Mouse (Mus musculus): ENCODE measurements around the gene Apon.
"Not testable (repeated sequence)": the region's sequence is repeated elsewhere in the genome, so short reads cannot be mapped to it uniquely, and the experiment has no call there.

Apon gene

DNA sequence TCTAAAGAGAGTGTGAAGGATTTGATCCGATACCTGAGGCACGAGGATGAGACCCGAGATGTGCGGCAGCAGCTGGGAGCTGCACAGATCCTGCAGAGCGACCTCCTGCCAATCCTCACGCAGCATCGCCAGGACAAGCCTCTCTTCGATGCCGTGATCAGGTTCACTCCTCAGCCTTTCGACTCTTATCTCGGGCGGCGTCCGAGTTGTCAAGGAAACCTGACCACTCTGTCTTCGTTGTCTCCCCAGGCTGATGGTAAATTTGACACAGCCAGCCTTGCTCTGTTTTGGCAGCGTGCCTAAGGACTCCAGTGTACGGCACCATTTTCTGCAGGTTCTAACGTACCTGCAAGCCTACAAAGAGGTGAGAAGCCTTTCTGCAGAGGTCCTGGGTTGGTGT, 13.8 kb upstream of the Apon start:
- TF ChIP-seq NANOG (IDR thresholded peaks at IDR 0.05; ENCODE audit: borderline replicate concordance, low read length) (no peak), CTCF (conservative IDR thresholded peaks at IDR 0.05; ENCODE audit: low read length) (no peak), POU5F1 (IDR thresholded peaks at IDR 0.05; ENCODE audit: borderline replicate concordance, low read length) (no peak)
- Histone ChIP-seq H3K4me1 (replicated peaks; ENCODE audit: low read depth, low read length) (peaks cover 71% of the 10 kb centered on the region), H3K27me3 (ENCODE audit: insufficient read depth, low read length) (no peaks in the 10 kb centered on the region), H3K9me3 (ENCODE audit: low read length) (no peaks in the 10 kb centered on the region), H3K4me3 (replicated peaks; ENCODE audit: low read length) (no peak overlapping the region), H3K36me3 (ENCODE audit: insufficient read depth, low read length) (peaks cover 77% of the 10 kb centered on the region)

DNA sequence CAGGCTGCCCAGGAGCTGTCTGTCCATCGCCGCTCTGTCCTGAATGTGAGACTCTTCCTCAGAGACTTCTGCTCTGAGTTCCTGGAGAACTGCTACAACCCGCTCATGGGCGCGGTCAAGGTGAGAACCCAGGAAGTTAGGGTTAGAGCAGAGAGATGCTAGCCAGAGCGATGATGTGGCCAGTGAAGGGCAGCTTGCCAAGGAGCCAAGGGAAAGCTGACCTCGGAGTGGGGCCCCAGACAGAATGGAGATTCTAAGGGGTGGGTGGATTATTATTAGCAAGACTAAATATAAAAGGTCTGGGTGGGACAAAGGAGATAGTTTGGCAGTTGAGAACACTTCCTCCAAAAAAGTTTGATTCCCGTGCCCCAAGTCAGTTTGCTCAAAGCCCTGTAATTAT, 10.6 kb upstream of the Apon start:
- Histone ChIP-seq H3K4me1 (replicated peaks; ENCODE audit: low read depth, low read length) (peaks cover 81% of the 10 kb centered on the region), H3K27me3 (ENCODE audit: insufficient read depth, low read length) (no peaks in the 10 kb centered on the region), H3K4me3 (replicated peaks; ENCODE audit: low read length) (no peak overlapping the region), H3K9me3 (ENCODE audit: low read length) (no peaks in the 10 kb centered on the region), H3K36me3 (ENCODE audit: insufficient read depth, low read length) (peaks cover 94% of the 10 kb centered on the region)
- TF ChIP-seq POU5F1 (IDR thresholded peaks at IDR 0.05; ENCODE audit: borderline replicate concordance, low read length) (no peak), CTCF (conservative IDR thresholded peaks at IDR 0.05; ENCODE audit: low read length) (no peak), NANOG (IDR thresholded peaks at IDR 0.05; ENCODE audit: borderline replicate concordance, low read length) (no peak)

DNA sequence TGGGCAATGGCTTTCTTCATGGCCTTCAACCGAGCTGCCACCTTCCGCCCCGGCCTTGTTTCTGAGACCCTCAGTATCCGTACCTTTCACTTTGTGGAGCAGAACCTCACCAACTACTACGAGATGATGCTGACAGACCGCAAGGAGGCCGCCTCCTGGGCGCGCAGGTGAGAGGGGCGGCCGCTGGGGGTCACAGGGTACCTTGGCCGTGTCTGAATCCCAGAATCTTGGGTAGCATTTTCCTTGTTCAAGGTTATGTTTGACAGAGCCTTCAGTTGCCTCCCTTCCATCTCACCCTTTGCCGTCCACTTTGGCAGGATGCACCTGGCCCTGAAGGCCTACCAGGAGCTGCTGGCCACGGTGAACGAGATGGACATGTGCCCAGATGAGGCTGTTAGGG, 9.8 kb upstream of the Apon start:
- TF ChIP-seq CTCF (conservative IDR thresholded peaks at IDR 0.05; ENCODE audit: low read length) (no peak; the same call in 1 of the 2 replicates), NANOG (IDR thresholded peaks at IDR 0.05; ENCODE audit: borderline replicate concordance, low read length) (no peak), POU5F1 (IDR thresholded peaks at IDR 0.05; ENCODE audit: borderline replicate concordance, low read length) (no peak)
- H3K36me3 ChIP-seq (ENCODE audit: insufficient read depth, low read length), result peaks cover 100% of the 10 kb centered on the region
- no peak overlapping the region for H3K4me3 ChIP-seq (replicated peaks; ENCODE audit: low read length)
- no peaks in the 10 kb centered on the region for H3K27me3 ChIP-seq (ENCODE audit: insufficient read depth, low read length)
- H3K4me1 ChIP-seq (replicated peaks; ENCODE audit: low read depth, low read length), result peaks cover 83% of the 10 kb centered on the region
- H3K9me3 ChIP-seq (ENCODE audit: low read length), result no peaks in the 10 kb centered on the region

DNA sequence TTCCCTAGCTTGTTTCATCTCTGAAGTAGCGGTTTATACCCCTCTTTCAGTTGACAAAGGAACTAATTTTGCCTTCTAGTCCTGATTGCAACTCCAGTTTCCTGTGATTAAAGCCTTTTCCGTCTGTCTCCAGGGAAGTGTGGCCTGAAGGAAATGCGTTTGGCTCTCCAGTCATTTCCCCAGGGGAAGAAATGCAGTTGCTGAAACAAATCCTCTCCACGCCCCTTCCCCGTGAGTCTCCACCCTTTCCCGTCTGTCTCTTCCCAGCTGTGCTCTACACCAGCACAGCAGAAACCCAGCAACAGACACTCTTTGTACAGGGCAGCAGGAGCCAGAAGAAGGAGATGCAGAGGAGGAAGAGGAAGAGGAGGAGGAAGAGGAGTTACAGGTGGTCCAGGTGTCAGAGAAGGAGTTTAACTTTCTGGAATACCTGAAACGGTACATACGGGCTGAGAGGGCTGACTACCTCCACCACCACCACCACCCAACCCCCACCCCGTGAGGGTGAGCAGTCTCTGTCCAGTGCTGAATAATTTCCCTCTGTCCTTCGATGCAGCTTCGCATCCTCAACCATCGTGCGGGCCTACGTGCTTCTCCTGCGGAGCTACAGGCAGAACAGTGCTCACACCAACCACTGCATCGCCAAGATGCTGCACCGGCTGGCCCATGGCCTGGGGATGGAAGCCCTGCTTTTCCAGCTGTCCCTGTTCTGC, 6.7 kb upstream of the Apon start:
- H3K4me3 ChIP-seq (replicated peaks; ENCODE audit: low read length), result peak overlapping the region; percentile 69
- H3K4me1 ChIP-seq (replicated peaks; ENCODE audit: low read depth, low read length), result peaks cover 79% of the 10 kb centered on the region
- no peaks in the 10 kb centered on the region for H3K9me3 ChIP-seq (ENCODE audit: low read length)
- TF ChIP-seq POU5F1 (IDR thresholded peaks at IDR 0.05; ENCODE audit: borderline replicate concordance, low read length) (no peak), CTCF (conservative IDR thresholded peaks at IDR 0.05; ENCODE audit: low read length) (no peak), NANOG (IDR thresholded peaks at IDR 0.05; ENCODE audit: borderline replicate concordance, low read length) (no peak)
- H3K36me3 ChIP-seq (ENCODE audit: insufficient read depth, low read length), result peaks cover 100% of the 10 kb centered on the region
- no peaks in the 10 kb centered on the region for H3K27me3 ChIP-seq (ENCODE audit: insufficient read depth, low read length)

DNA sequence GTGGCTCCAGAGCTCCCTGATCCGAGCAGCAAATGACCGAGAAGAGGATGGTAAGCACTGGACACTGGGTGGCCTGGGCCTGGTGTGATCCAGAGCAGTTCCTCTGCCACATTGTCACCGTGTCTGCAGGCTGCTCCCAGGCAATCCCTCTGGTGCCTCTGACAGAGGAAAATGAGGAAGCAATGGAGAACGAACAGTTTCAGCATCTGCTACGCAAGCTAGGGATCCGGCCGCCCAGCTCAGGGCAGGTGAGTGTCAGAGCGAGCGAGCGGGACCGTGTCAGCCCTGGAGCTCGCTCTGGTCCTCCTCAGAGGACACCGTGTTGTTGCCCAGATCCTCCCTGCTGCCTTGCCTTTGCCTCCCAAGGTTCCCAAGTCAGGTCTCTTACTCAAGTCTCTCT, 3.3 kb upstream of the Apon start:
- Histone ChIP-seq H3K4me1 (replicated peaks; ENCODE audit: low read depth, low read length) (peaks cover 69% of the 10 kb centered on the region), H3K9me3 (ENCODE audit: low read length) (no peaks in the 10 kb centered on the region), H3K36me3 (ENCODE audit: insufficient read depth, low read length) (peaks cover 79% of the 10 kb centered on the region)

DNA sequence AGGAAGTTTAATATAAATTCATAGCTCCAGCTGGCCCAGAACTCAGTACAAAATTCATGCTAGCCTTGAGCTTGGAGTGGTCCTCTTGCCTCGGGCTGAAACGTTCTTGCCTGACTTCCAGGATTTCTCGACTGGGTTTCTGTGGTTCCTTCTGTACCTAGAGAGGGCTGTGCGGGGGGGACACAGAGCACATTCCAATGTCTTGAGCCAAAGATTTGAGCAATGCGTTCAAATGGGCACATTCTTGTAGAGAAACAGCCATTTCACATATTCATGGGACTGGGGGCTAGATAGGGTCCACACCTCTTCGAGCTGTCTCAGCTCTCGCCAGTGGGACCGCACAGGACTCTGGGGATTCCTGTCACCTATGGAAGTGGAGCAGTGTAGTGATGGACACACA, 2.0 kb downstream of the Apon start:
- Histone ChIP-seq H3K9me3 (ENCODE audit: low read length) (no peaks in the 10 kb centered on the region), H3K4me3 (replicated peaks; ENCODE audit: low read length) (no peak overlapping the region), H3K27me3 (ENCODE audit: insufficient read depth, low read length) (no peaks in the 10 kb centered on the region), H3K4me1 (replicated peaks; ENCODE audit: low read depth, low read length) (peaks cover 17% of the 10 kb centered on the region), H3K36me3 (ENCODE audit: insufficient read depth, low read length) (peaks cover 25% of the 10 kb centered on the region)
- TF ChIP-seq POU5F1 (IDR thresholded peaks at IDR 0.05; ENCODE audit: borderline replicate concordance, low read length), result no peak
- no peak for TF ChIP-seq NANOG (IDR thresholded peaks at IDR 0.05; ENCODE audit: borderline replicate concordance, low read length)
- TF ChIP-seq CTCF (conservative IDR thresholded peaks at IDR 0.05; ENCODE audit: low read length), result no peak

More for the DNA sequence above, 3.3 kb upstream of the Apon start:
- TF ChIP-seq POU5F1 (IDR thresholded peaks at IDR 0.05; ENCODE audit: borderline replicate concordance, low read length) (no peak), CTCF (conservative IDR thresholded peaks at IDR 0.05; ENCODE audit: low read length) (no peak), NANOG (IDR thresholded peaks at IDR 0.05; ENCODE audit: borderline replicate concordance, low read length) (no peak)
- H3K4me3 ChIP-seq (replicated peaks; ENCODE audit: low read length), result no peak overlapping the region
- H3K27me3 ChIP-seq (ENCODE audit: insufficient read depth, low read length), result no peaks in the 10 kb centered on the region

DNA sequence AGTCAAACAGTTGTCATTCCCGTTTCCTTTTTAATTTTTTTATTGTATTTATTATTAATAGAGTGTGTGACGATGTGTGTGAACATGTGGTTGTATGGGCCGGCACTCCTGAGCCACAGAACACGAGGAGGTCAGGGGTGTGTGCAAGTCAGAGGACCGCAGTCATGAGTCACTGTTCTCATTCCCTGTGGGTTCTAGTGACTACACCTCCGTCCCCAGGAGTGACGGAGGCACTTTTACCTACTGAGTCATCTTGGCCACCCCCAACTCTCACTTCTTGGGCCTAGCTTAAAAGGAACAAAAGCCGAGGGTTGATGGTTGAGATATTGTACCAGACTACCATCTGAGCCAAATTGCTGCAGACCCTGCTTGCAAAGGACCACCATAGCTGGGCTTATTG, 2.4 kb downstream of the Apon start:
- no peak overlapping the region for H3K4me3 ChIP-seq (replicated peaks; ENCODE audit: low read length)
- TF ChIP-seq NANOG (IDR thresholded peaks at IDR 0.05; ENCODE audit: borderline replicate concordance, low read length) (no peak), CTCF (conservative IDR thresholded peaks at IDR 0.05; ENCODE audit: low read length) (no peak), POU5F1 (IDR thresholded peaks at IDR 0.05; ENCODE audit: borderline replicate concordance, low read length) (no peak)
- no peaks in the 10 kb centered on the region for H3K9me3 ChIP-seq (ENCODE audit: low read length)
- peaks cover 14% of the 10 kb centered on the region for H3K4me1 ChIP-seq (replicated peaks; ENCODE audit: low read depth, low read length)
- no peaks in the 10 kb centered on the region for H3K27me3 ChIP-seq (ENCODE audit: insufficient read depth, low read length)
- H3K36me3 ChIP-seq (ENCODE audit: insufficient read depth, low read length), result peaks cover 21% of the 10 kb centered on the region

DNA sequence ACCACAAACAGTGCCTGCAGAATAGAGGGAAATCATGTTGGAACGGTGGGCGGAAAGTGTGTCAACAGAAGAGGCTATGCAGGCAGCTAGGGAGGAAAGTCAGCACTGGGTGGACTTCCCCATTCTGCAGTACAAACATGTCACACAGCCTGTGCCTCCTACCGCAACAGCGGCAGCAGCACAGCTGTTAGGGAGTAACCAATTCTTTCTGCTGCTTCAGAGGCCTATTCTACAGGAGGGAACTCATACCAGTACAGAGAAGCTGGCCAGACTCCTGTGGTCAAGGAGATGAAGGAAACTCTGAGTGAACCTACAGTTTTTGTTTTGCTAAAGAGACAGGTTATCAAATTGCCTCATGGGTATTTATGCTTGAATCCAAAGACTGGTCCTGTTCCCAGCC, 5.1 kb downstream of the Apon start:
- H3K9me3 ChIP-seq (ENCODE audit: low read length), result no peaks in the 10 kb centered on the region
- no peak overlapping the region for H3K4me3 ChIP-seq (replicated peaks; ENCODE audit: low read length)
- peaks cover 31% of the 10 kb centered on the region for H3K4me1 ChIP-seq (replicated peaks; ENCODE audit: low read depth, low read length)
- TF ChIP-seq POU5F1 (IDR thresholded peaks at IDR 0.05; ENCODE audit: borderline replicate concordance, low read length), result no peak
- no peak for TF ChIP-seq CTCF (conservative IDR thresholded peaks at IDR 0.05; ENCODE audit: low read length)
- no peak for TF ChIP-seq NANOG (IDR thresholded peaks at IDR 0.05; ENCODE audit: borderline replicate concordance, low read length)
- no peaks in the 10 kb centered on the region for H3K27me3 ChIP-seq (ENCODE audit: insufficient read depth, low read length)
- H3K36me3 ChIP-seq (ENCODE audit: insufficient read depth, low read length), result no peaks in the 10 kb centered on the region

DNA sequence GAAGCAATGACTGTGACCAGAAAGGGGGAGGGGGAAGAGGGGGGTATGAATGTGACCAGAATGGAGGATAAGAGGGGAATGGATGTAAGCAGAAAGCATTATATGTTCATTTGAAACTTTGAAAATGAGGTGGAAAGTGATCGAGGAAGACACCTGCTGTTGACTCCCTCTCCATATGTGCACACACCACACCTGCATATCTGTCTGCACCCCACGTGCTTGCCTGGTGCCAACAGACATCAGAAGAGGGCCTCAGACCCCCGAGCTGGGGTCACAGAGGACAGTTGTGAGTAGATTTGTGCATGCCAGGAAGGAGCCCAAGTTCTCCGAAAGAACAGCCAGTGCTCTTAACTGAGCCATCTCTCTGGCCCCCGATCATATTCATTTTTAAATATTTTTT, 6.0 kb downstream of the Apon start:
- Histone ChIP-seq H3K9me3 (ENCODE audit: low read length) (no peaks in the 10 kb centered on the region), H3K4me3 (replicated peaks; ENCODE audit: low read length) (no peak overlapping the region), H3K36me3 (ENCODE audit: insufficient read depth, low read length) (no peaks in the 10 kb centered on the region), H3K27me3 (ENCODE audit: insufficient read depth, low read length) (no peaks in the 10 kb centered on the region), H3K4me1 (replicated peaks; ENCODE audit: low read depth, low read length) (peaks cover 21% of the 10 kb centered on the region)
- no peak for TF ChIP-seq NANOG (IDR thresholded peaks at IDR 0.05; ENCODE audit: borderline replicate concordance, low read length)
- no peak for TF ChIP-seq POU5F1 (IDR thresholded peaks at IDR 0.05; ENCODE audit: borderline replicate concordance, low read length)
- no peak for TF ChIP-seq CTCF (conservative IDR thresholded peaks at IDR 0.05; ENCODE audit: low read length)

DNA sequence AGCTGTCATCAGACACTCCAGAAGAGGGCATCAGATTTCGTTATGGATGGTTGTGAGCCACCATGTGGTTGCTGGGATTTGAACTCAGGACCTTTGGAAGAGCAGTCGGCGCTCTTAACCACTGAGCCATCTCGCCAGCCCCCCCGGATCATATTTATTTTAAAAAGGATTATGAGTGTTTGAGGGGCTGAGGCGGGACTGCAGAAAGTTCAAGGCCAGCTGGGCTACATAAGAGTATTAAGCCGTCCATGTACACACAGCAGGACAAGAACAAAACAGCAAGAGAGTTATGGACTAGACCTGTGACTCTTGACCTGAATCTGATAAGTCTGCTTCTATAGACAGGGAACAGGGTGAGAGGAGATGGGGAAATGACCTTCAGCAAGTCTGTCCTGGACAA, 6.5 kb downstream of the Apon start:
- not testable (repeated sequence) for H3K9me3 ChIP-seq (ENCODE audit: low read length); H3K4me3 ChIP-seq (replicated peaks; ENCODE audit: low read length); H3K36me3 ChIP-seq (ENCODE audit: insufficient read depth, low read length); H3K27me3 ChIP-seq (ENCODE audit: insufficient read depth, low read length)
- H3K4me1 ChIP-seq (replicated peaks; ENCODE audit: low read depth, low read length), result peaks cover 20% of the 10 kb centered on the region
